Mouse (Mus musculus) forebrain, embryonic 13.5 days (tissue): ENCODE data around the gene Tenm2. TPM values are rescaled to one million over a fixed set of nuclear protein-coding genes. Genes with fewer than 3 reads are reported as not detected.
A peak's percentile ranks its signal among the peaks of the same experiment; 100 is the strongest.

Source experiments
- ATAC-seq: fragments of 200-750 bp; cut with Nextera tagmentation; 2 replicates; pipeline ENCODE4 v1.8.0; 2017
- H3K27ac ChIP-seq: fragments of 300-500 bp; sonication (generic); 2 replicates; pipeline ENCODE4 v1.5.1; 2015; ENCODE audit warnings: inconsistent platforms, mild to moderate bottlenecking, moderate library complexity
- H3K27me3 ChIP-seq: fragments of 300-500 bp; sonication (generic); 2 replicates; pipeline ENCODE4 v1.6.1; 2015; ENCODE audit warnings: mild to moderate bottlenecking, inconsistent platforms
- H3K36me3 ChIP-seq: fragments of 300-500 bp; sonication (generic); 2 replicates; pipeline ENCODE4 v1.6.1; 2015; ENCODE audit warnings: mild to moderate bottlenecking, inconsistent platforms; ENCODE audit not compliant: poor library complexity, severe bottlenecking
- H3K4me1 ChIP-seq: fragments of 300-500 bp; sonication (generic); 2 replicates; pipeline ENCODE4 v1.6.1; 2015; ENCODE audit warnings: inconsistent platforms
- H3K4me2 ChIP-seq: fragments of 300-500 bp; sonication (generic); 2 replicates; pipeline ENCODE4 v1.6.1; 2015; ENCODE audit warnings: inconsistent platforms, mild to moderate bottlenecking, moderate library complexity
- H3K4me3 ChIP-seq: fragments of 300-500 bp; sonication (generic); 2 replicates; pipeline ENCODE4 v1.5.1; 2015; ENCODE audit warnings: mild to moderate bottlenecking, inconsistent platforms
- H3K9ac ChIP-seq: fragments of 300-500 bp; sonication (generic); 2 replicates; pipeline ENCODE4 v1.6.1; 2015; ENCODE audit warnings: mild to moderate bottlenecking, inconsistent platforms
- H3K9me3 ChIP-seq: fragments of 300-500 bp; sonication (generic); replicated peaks from 2 replicates; pipeline ENCODE4 v1.6.1; 2016; ENCODE audit warnings: inconsistent platforms
- WGBS: fragments of 180-500 bp; shearing (Covaris S2); methylation state at CpG from one replicate; pipeline ENCODE4 v1.1.7; 2015; 5-methylcytosine and 5-hydroxymethylcytosine counted together
- polyA plus RNA-seq: library from polyadenylated mRNA; unstranded; fragments of >200 nt; fragmentation: Nextera tagmentation; extraction: Ambion mirVana; gene quantifications from 2 replicates; pipeline ENCODE4 v1.2.1, GENCODE M21; 2015

Tenm2 gene
- polyA plus RNA-seq, 1 experiment from 2014 or later = 18.2 TPM

DNA sequence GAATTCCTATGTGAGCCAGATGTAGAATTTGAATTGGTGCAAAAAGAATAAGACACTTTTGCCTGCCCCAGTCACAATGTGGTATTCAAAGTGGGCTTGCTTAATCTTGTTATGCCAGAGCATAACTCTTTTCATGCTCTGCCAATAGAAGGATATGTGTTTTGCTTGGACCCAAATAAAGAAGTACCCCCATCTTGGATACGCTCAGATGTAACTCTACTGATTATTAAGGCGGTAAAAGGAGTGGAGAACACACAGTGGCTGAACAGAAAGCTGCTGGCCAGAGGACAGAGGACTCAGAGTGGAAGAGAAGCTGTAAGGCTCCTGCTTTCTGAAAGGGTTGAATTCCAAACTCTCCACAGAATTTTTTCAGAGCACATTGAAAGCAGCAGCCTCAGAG, 556.4 kb downstream of the Tenm2 start:
- 0 out of 2 replicates have a peak overlapping the region, but pooled peaks have one; percentile 6 for H3K27ac ChIP-seq
- no peak overlapping the region for H3K4me3 ChIP-seq
- H3K4me2 ChIP-seq = peak overlapping the region; percentile 67; the same call in 1 of the 2 replicates
- H3K36me3 ChIP-seq = no peaks in the 10 kb centered on the region
- 31% methylated on average over 2 of the region's 2 CpGs for WGBS
- H3K27me3 ChIP-seq = no peaks in the 10 kb centered on the region
- no peak overlapping the region for H3K9ac ChIP-seq
- no peak for ATAC-seq
- no peaks in the 10 kb centered on the region for H3K9me3 ChIP-seq
- H3K4me1 ChIP-seq = peaks cover 33% of the 10 kb centered on the region

- no peaks in the 10 kb centered on the region for H3K27me3 ChIP-seq
- H3K36me3 ChIP-seq = no peaks in the 10 kb centered on the region
- ATAC-seq = no peak
- H3K9ac ChIP-seq = peak overlapping the region; percentile 75; the same call in 1 of the 2 replicates
- H3K4me3 ChIP-seq = peak overlapping the region; percentile 50
- H3K4me1 ChIP-seq = peaks cover 38% of the 10 kb centered on the region
- H3K27ac ChIP-seq = peak overlapping the region; percentile 97
- no peaks in the 10 kb centered on the region for H3K9me3 ChIP-seq
- peak overlapping the region; percentile 67 for H3K4me2 ChIP-seq
- 12% methylated on average over 2 of the region's 2 CpGs for WGBS
Measured at GRCm38 (mm10) chr11:36678542-36678941, 557.2 kb downstream of the Tenm2 start.

DNA sequence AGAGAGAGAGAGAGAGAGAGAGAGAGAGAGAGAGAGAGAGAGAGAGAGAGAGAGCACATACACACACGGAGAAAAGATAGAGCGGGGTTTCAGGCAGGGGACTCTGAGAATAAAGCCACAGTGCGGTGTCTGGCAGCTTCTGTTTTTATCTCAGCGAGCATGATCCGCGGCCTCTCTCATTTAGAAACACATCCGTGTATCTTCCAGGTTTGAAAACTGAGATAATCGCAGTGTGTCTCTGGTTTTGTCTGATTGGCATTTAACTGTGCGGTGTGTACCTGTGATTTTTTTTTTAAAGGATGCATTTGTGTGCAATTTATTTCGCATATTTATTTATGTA, 557.7 kb downstream of the Tenm2 start:
- no peaks in the 10 kb centered on the region for H3K27me3 ChIP-seq
- WGBS = 5% methylated on average over 10 of the region's 10 CpGs

GRCm38 (mm10) chr11:36677321-36678056, 558.3 kb downstream of the Tenm2 start:
- Histone ChIP-seq H3K4me2 (peak overlapping the region; percentile 67), H3K27ac (peak overlapping the region; percentile 97), H3K4me1 (peaks cover 38% of the 10 kb centered on the region), H3K36me3 (no peaks in the 10 kb centered on the region), H3K27me3 (no peaks in the 10 kb centered on the region), H3K4me3 (peak overlapping the region; percentile 50), H3K9ac (peak overlapping the region; percentile 75), H3K9me3 (no peaks in the 10 kb centered on the region)
- ATAC-seq = peak; percentile 89
- WGBS = under 1% methylated on average over 23 of the region's 23 CpGs

More for the DNA sequence above, 557.7 kb downstream of the Tenm2 start:
- Histone ChIP-seq H3K4me1 (peaks cover 38% of the 10 kb centered on the region), H3K9me3 (no peaks in the 10 kb centered on the region), H3K27ac (peak overlapping the region; percentile 97), H3K4me2 (peak overlapping the region; percentile 67), H3K9ac (peak overlapping the region; percentile 75), H3K36me3 (no peaks in the 10 kb centered on the region), H3K4me3 (peak overlapping the region; percentile 50)
- peak; percentile 75 for ATAC-seq

DNA sequence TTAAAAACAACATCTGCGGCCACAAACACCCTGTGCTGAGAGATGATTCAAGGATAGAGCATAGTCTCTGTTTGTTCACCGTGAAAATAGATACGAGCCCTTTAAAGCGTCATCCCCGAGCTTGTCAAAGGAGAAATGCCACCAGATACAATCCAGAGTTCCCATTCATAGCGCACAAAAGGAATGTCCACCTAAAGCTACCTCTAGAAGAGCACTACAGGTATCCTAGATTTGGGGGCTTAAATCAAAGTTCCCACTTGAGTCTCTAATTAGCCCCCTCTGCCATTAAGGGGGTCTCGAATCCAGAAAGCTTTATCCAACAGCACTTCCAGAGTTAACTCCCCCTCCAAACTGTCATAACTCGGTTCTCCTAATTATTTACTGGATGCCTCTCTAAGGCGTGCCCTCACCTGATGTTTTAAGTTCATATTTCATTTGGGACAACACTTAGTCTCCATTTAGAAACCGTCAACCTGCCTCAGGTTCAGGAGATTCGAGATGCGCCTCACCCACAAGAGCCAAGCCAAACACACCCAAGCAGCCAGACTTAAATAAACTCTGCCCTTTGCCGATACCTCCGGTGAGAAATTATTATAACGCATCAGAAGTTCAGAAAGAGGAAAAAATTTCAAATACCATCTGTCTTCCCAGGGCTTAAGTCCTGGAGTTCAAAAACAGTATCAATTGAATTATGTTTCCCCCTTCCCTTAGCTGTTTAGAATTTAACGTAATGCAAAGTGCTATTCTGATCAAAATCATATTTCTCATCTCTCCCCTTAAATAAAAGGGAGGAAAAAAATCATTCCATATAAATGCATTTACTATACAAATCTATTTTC, 559.1 kb downstream of the Tenm2 start:
- Histone ChIP-seq H3K27ac (peak overlapping the region; percentile 97), H3K9me3 (no peaks in the 10 kb centered on the region), H3K9ac (peak overlapping the region; percentile 75), H3K36me3 (no peaks in the 10 kb centered on the region), H3K4me2 (peak overlapping the region; percentile 67), H3K4me1 (peaks cover 45% of the 10 kb centered on the region), H3K27me3 (no peaks in the 10 kb centered on the region), H3K4me3 (peak overlapping the region; percentile 50)
- WGBS = 26% methylated on average over 16 of the region's 16 CpGs
- ATAC-seq = no peak

GRCm38 (mm10) chr11:36674902-36675422, 560.8 kb downstream of the Tenm2 start:
- Histone ChIP-seq H3K27ac (no peak overlapping the region), H3K9me3 (no peaks in the 10 kb centered on the region), H3K4me3 (peak overlapping the region; percentile 50), H3K9ac (no peak overlapping the region), H3K4me2 (peak overlapping the region; percentile 67), H3K4me1 (peaks cover 56% of the 10 kb centered on the region), H3K36me3 (no peaks in the 10 kb centered on the region), H3K27me3 (no peaks in the 10 kb centered on the region)
- 83% methylated on average over 4 of the region's 4 CpGs for WGBS
- no peak for ATAC-seq

- no peak overlapping the region for H3K4me3 ChIP-seq
- H3K9me3 ChIP-seq = no peaks in the 10 kb centered on the region
- WGBS = 48% methylated on average over 5 of the region's 5 CpGs
- no peaks in the 10 kb centered on the region for H3K27me3 ChIP-seq
- no peak overlapping the region for H3K27ac ChIP-seq
- H3K4me2 ChIP-seq = peak overlapping the region; percentile 12
- no peak overlapping the region for H3K9ac ChIP-seq
- H3K36me3 ChIP-seq = no peaks in the 10 kb centered on the region
- ATAC-seq = no peak
- peaks cover 53% of the 10 kb centered on the region for H3K4me1 ChIP-seq
Measured at GRCm38 (mm10) chr11:36674141-36674540, 561.6 kb downstream of the Tenm2 start.

DNA sequence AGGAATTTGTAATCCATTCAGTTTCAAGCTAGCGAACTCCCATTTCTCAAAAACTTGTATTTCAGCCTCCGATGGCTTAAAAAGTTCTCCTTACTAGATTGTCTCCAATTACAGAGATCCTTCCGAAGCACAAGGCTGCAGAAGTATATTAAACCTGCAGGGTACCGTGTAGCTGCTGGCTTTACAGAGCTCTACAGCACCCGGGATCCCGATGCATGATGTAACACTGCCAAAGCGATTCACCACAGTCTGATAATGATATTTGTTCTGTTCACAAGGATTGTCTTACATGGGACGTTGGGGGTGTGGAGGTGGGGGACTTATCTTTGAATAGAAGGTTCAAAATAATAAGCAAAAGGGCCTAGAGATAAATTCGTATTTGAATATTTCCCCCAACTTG, 564.6 kb downstream of the Tenm2 start:
- H3K9me3 ChIP-seq = no peaks in the 10 kb centered on the region
- no peak for ATAC-seq
- peak overlapping the region; percentile 30 for H3K4me2 ChIP-seq
- no peaks in the 10 kb centered on the region for H3K36me3 ChIP-seq
- no peaks in the 10 kb centered on the region for H3K27me3 ChIP-seq
- H3K4me3 ChIP-seq = no peak overlapping the region
- 59% methylated on average over 9 of the region's 9 CpGs for WGBS
- peaks cover 38% of the 10 kb centered on the region for H3K4me1 ChIP-seq
- no peak overlapping the region for H3K9ac ChIP-seq
- peak overlapping the region; percentile 11; the same call in 1 of the 2 replicates for H3K27ac ChIP-seq

- ATAC-seq = no peak
- H3K27ac ChIP-seq = no peak overlapping the region
- 73% methylated on average over 1 of the region's 1 CpGs for WGBS
Measured at GRCm38 (mm10) chr11:36664026-36664425, 571.7 kb downstream of the Tenm2 start.

GRCm38 (mm10) chr11:36663571-36663970, 572.2 kb downstream of the Tenm2 start:
- Histone ChIP-seq H3K4me1 (peaks cover 19% of the 10 kb centered on the region), H3K4me3 (no peak overlapping the region), H3K9ac (no peak overlapping the region), H3K27me3 (no peaks in the 10 kb centered on the region), H3K4me2 (no peak overlapping the region), H3K9me3 (no peaks in the 10 kb centered on the region), H3K27ac (no peak overlapping the region; the same call in 1 of the 2 replicates), H3K36me3 (no peaks in the 10 kb centered on the region)
- no peak for ATAC-seq
- 66% methylated on average over 3 of the region's 3 CpGs for WGBS

More at GRCm38 (mm10) chr11:36664026-36664425, 571.7 kb downstream of the Tenm2 start:
- no peak overlapping the region for H3K4me2 ChIP-seq
- H3K27me3 ChIP-seq = no peaks in the 10 kb centered on the region
- peaks cover 18% of the 10 kb centered on the region for H3K4me1 ChIP-seq
- no peak overlapping the region for H3K4me3 ChIP-seq
- H3K9me3 ChIP-seq = no peaks in the 10 kb centered on the region
- no peak overlapping the region for H3K9ac ChIP-seq
- no peaks in the 10 kb centered on the region for H3K36me3 ChIP-seq

- peak; percentile 51; the same call in 1 of the 2 replicates for ATAC-seq
- Histone ChIP-seq H3K4me2 (no peak overlapping the region), H3K27ac (no peak overlapping the region), H3K9ac (no peak overlapping the region), H3K4me1 (no peaks in the 10 kb centered on the region), H3K9me3 (no peaks in the 10 kb centered on the region), H3K27me3 (no peaks in the 10 kb centered on the region), H3K4me3 (no peak overlapping the region), H3K36me3 (no peaks in the 10 kb centered on the region)
- WGBS = 84% methylated on average over 9 of the region's 9 CpGs
Measured at GRCm38 (mm10) chr11:36653656-36654323, 582.0 kb downstream of the Tenm2 start.
